In the genomic region with DNA sequence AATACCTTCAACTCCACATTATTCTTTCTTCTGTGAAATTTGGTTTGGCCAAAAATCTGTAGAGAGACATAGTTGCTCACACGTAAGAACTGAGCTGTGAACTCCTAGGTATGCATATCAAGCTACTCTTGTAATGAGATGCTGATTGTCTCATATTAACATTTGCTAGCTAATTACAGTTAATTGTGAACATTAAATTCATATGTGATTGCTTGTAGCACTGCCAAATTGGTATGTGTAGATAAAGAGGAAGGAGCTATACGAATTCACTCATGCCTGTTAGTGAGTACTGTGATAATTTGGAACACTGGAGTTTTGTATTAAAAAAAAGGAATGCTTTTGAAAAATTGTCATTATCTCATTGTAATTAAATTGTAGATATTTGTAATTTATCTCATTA, we compare ENCODE assay signal across 28 mouse cellular contexts. TPM values are rescaled to one million over a fixed set of nuclear protein-coding genes. Genes with fewer than 3 reads are reported as not detected.
"Had no signal": no experiment of that assay in that cellular context is flagged by ENCODE, and none has a peak within 500 bp of the region (broad histone marks: within the 10 kb centered on the region; RNA-seq: fewer than 3 reads in every experiment).

No protein-coding gene starts in this region.

- H3K4me3 ChIP-seq: gastrocnemius, adult 2 months; heart, embryonic 10.5 days; heart, embryonic 12.5 days; hindbrain, embryonic 10.5 days; hindbrain, embryonic 12.5 days; layer of hippocampus, adult 2 months; left cerebral cortex, adult 2 months; limb, embryonic 10.5 days; limb, embryonic 12.5 days; liver, embryonic 13.5 days; liver, embryonic 15.5 days had no signal

- H3K36me3 ChIP-seq: heart, embryonic 10.5 days; heart, embryonic 12.5 days; hindbrain, embryonic 10.5 days; hindbrain, embryonic 12.5 days; limb, embryonic 10.5 days; limb, embryonic 12.5 days; liver, embryonic 13.5 days; liver, embryonic 15.5 days had no signal

- H3K27me3 ChIP-seq: heart, embryonic 12.5 days; hindbrain, embryonic 12.5 days; limb, embryonic 12.5 days; liver, embryonic 13.5 days; liver, embryonic 15.5 days had no signal

- DNase-seq: gastrocnemius, adult 2 months; gastrocnemius, postnatal 10 days; gastrocnemius, postnatal 25 days; heart, adult 18-20 months; heart, postnatal 10 days; heart, postnatal 4 days; kidney, adult 18-20 months; kidney, adult 8-10 months; kidney, postnatal 10 days; kidney, postnatal 25 days; kidney, postnatal 4 days; liver; liver, embryonic 13.5 days had no signal

- H3K4me2 ChIP-seq: heart, embryonic 12.5 days; hindbrain, embryonic 12.5 days; hindbrain, embryonic 14.5 days; limb, embryonic 12.5 days; liver, embryonic 11.5 days; liver, embryonic 13.5 days; liver, embryonic 15.5 days had no signal

- H3K4me1 ChIP-seq: heart, embryonic 10.5 days; heart, embryonic 12.5 days; hindbrain, embryonic 10.5 days; hindbrain, embryonic 12.5 days; liver, embryonic 13.5 days; liver, embryonic 15.5 days had no signal

- H3K9me3 ChIP-seq: heart, embryonic 10.5 days; heart, embryonic 12.5 days; hindbrain, embryonic 10.5 days; hindbrain, embryonic 12.5 days; limb, embryonic 10.5 days; limb, embryonic 12.5 days; liver, embryonic 13.5 days; liver, embryonic 15.5 days had no signal

- H3K9ac ChIP-seq: heart, embryonic 12.5 days; hindbrain, embryonic 12.5 days; hindbrain, embryonic 14.5 days; limb, embryonic 12.5 days; liver, embryonic 13.5 days; liver, embryonic 15.5 days had no signal

- H3K27ac ChIP-seq: gastrocnemius, adult 2 months; heart, embryonic 10.5 days; hindbrain, embryonic 10.5 days; hindbrain, embryonic 12.5 days; hindbrain, embryonic 14.5 days; layer of hippocampus, adult 2 months; left cerebral cortex, adult 2 months; limb, embryonic 10.5 days; limb, embryonic 12.5 days; liver, embryonic 13.5 days; liver, embryonic 15.5 days had no signal

- ATAC-seq: hindbrain, embryonic 16.5 days; inflammation-experienced regulatory T-cells, adult 6 months; intestine, postnatal 0 days had no signal

RNA-seq across cellular contexts. Expression of a gene that starts 48.5 kb away (rescaled TPM):
- total RNA-seq: granulocyte monocyte progenitor cell, adult 5-6 weeks had no signal
